Mouse (Mus musculus): ENCODE data around the gene Paqr3.

DNA sequence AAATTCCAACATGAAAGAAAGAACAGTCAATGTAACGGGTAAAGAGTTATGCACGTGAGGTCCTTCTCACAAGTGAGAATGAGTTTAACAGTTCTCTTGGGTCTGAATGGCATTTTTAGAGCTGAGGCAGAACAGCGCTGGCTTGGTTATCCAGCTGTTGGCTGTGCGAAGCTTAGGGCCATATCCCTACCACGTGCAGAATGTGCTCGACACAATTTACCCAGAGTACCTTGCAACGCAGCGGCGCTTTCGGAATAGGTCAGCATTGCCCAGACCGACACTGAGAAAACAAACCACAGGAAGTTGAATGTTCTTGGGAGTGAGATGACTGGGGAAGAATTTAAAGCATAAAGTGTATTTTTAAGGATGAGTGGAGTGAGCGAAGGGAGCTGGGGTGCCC lies 13.6 kb upstream of the Paqr3 start:
- TF ChIP-seq CTCF (IDR thresholded peaks at IDR 0.05) (no peak), POLR2A (IDR thresholded peaks at IDR 0.05; ENCODE audit: insufficient read depth, low read depth, low read length) (no peak)
